Mouse (Mus musculus) olfactory bulb, adult 2 months (tissue): ENCODE measurements around the gene D1Ertd622e. TPM values are rescaled to one million over a fixed set of nuclear protein-coding genes. Genes with fewer than 3 reads are reported as not detected.

Experiments
- H3K27ac ChIP-seq: fragments of 200-500 bp; 2 replicates; pipeline ENCODE4 v1.5.1; 2012; ENCODE audit warnings: low read depth, low read length; ENCODE audit not compliant: insufficient read depth
- H3K4me1 ChIP-seq: fragments of 200-500 bp; 2 replicates; pipeline ENCODE4 v1.6.1; 2012; ENCODE audit warnings: low read length; ENCODE audit not compliant: control insufficient read depth, insufficient read depth
- H3K4me3 ChIP-seq: fragments of 200-500 bp; 2 replicates; pipeline ENCODE4 v1.5.1; 2012; ENCODE audit warnings: mild to moderate bottlenecking, low read depth, low read length, moderate library complexity; ENCODE audit not compliant: insufficient read depth
- CTCF ChIP-seq: fragments of 200-500 bp; IDR thresholded peaks from 2 replicates; pipeline ENCODE4 v1.5.1; 2012; ENCODE audit warnings: low read depth, mild to moderate bottlenecking, low read length, moderate library complexity; ENCODE audit not compliant: insufficient read depth
- POLR2A ChIP-seq: fragments of 200-500 bp; IDR thresholded peaks from 2 replicates; pipeline ENCODE4 v1.6.1; 2012; ENCODE audit warnings: mild to moderate bottlenecking, low read depth, low read length, moderate library complexity; ENCODE audit not compliant: insufficient read depth
- WGBS: fragments of 180-500 bp; shearing (Covaris S2); methylation state at CpG from one replicate; pipeline ENCODE4 v1.1.7; 2018; 5-methylcytosine and 5-hydroxymethylcytosine counted together
- polyA plus RNA-seq: library from polyadenylated mRNA; stranded (reverse); fragments of >200 nt; gene quantifications from 2 replicates; pipeline ENCODE4 v1.2.4, GENCODE M21; 2012; ENCODE audit warnings: low replicate concordance; ENCODE audit not compliant: missing spikeins, insufficient read depth, insufficient read length

D1Ertd622e gene
- polyA plus RNA-seq, 1 experiment: not detected

DNA sequence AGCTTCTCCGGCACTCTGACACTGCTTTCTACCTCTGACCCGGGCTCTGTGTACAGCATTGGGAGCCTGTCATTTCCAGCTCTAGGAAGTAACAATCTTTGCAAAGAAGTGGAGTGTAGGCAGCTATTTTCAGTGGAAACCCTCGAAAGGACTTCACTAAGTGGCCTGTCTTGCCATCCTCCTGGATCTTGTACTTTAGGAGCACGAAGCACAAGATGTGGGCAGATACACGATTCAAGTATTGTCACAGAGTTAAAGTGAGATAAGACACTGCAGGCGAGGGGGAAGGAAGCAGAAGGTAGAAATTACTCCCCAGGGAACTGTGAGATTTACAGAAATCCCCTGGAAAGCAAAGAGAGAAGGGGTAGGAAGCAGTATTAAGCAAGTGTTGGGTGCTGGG, 36.4 kb downstream of the D1Ertd622e start:
- peak overlapping the region; percentile 12 for H3K27ac ChIP-seq
- H3K4me1 ChIP-seq: peaks cover under 1% of the 10 kb centered on the region
- TF ChIP-seq POLR2A (no peak), CTCF (no peak)
- WGBS: 48% methylated on average over 6 of the region's 6 CpGs
- no peak overlapping the region for H3K4me3 ChIP-seq

DNA sequence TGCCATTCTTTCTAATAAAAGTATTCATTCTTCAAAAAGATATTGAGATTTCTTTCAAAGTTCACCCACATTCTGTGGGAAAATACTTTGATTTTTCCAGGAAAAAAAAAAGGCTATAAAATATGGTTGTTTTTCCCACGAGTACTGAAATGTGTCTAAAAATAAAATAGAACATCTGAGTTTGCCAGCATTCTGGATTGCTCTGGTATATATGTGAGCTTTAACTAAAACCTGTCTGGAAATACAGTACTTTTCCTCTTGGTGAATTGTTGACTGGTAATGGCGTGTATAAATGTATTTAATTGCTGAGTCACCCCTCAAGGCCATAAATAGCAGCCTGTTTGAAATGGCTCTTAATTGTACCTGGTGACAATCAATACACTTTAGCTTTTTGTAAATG, 37.5 kb downstream of the D1Ertd622e start:
- 0 out of 2 replicates have a peak overlapping the region, but pooled peaks have one; percentile 1 for H3K27ac ChIP-seq
- no peaks in the 10 kb centered on the region; the same call in 1 of the 2 replicates for H3K4me1 ChIP-seq
- WGBS: 31% methylated on average over 2 of the region's 2 CpGs
- no peak for TF ChIP-seq POLR2A
- no peak for TF ChIP-seq CTCF
- H3K4me3 ChIP-seq: no peak overlapping the region

DNA sequence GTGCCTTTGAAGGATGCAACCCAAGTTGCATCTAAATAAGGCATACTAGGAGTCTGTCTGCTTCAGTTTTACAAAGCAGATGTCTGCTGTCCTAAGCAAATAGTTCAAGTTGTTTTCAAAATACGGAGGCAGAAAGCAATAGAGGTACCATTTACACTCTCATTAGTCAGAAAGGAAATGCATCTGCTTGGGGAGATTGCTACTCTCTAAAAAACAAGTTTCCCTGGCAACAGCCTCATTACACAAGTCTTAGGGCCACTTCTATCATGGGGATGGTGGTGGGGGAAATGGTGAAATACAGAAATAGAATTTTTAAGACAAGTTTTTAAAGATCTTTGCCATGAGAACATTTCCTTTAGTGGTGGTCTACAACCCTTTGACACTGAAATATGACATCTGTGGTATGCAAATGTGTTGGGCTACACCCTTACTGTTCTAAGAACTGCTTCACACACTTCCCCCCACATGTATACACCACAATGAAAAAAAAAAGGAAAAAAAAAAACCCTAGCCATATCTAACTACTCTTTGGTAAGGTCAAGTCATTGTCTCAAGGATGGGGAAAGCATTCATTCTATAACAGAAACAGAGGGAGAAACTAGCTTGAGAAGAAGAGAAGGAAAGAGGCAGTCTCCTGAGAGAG, 38.5 kb downstream of the D1Ertd622e start:
- WGBS: 10% methylated on average over 1 of the region's 1 CpGs
- Histone ChIP-seq H3K27ac (peak overlapping the region; percentile 85), H3K4me1 (no peaks in the 10 kb centered on the region; the same call in 1 of the 2 replicates), H3K4me3 (no peak overlapping the region)
- TF ChIP-seq POLR2A (no peak), CTCF (no peak)

DNA sequence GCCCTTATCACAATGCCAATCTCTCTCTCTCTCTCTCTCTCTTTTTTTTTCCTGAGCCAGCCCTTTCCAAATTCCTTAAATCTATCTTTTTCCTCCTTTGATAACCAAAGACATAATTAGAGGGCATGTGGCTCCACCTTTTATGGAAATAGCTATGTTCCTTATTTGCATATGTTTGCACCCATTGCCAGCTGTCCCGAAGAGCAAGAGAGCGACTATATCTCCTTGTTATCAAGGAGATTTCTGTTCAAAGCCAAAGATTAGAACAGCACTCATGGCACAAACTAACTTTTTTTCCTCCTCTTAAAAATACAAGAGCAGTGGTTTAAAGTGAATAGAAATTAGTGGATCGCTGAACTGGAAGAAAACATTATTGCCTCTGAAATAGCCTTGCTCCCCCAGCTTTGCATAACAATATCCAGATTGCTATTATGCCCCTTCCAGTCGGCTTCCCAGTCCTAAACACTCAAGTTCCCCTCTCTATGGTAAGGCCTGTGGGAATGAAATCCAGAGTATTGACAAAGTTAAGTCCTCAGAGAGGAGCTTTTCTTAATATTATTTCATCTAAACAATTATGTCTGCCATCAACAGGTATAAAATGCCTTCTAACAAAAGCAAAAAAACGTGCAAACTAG, 39.2 kb downstream of the D1Ertd622e start:
- Histone ChIP-seq H3K4me3 (no peak overlapping the region), H3K4me1 (no peaks in the 10 kb centered on the region), H3K27ac (peak overlapping the region; percentile 37)
- TF ChIP-seq POLR2A: no peak
- TF ChIP-seq CTCF: no peak
- 21% methylated on average over 5 of the region's 5 CpGs for WGBS

DNA sequence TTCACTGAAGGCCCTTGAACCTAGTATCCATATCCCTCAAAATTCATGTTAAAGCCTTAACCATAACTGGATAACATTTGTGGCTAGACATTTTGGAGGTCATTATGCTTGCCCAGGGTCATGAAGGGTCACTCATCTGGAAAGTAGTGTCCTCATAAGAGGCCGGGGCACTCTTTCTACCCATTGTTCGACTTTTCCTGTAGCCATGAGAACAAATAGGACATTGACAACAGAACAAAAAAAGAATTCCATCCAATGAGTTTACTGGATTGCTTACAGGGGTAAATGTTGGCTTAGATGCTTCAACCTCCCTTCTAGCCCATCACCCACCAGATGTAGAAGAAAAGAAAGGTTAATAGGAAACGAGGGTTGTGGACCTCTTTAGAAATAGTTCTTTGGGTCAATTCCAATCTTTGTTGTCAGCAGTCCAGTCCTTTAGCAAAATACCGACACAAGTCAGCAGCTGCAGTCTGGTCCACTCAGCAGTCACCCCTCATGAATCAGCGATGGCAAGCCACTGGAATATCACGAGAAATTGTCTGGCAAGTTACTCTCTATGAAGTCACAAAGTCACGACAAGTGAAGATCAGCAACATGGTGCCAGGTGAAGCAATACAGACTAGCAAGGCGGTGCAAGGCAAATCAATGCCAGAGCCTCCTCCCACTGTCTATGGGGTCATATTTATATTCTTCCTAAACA, 42.1 kb downstream of the D1Ertd622e start:
- TF ChIP-seq POLR2A (no peak), CTCF (no peak)
- WGBS: 81% methylated on average over 8 of the region's 8 CpGs
- H3K4me3 ChIP-seq: no peak overlapping the region
- H3K27ac ChIP-seq: no peak overlapping the region
- peaks cover 6% of the 10 kb centered on the region for H3K4me1 ChIP-seq

DNA sequence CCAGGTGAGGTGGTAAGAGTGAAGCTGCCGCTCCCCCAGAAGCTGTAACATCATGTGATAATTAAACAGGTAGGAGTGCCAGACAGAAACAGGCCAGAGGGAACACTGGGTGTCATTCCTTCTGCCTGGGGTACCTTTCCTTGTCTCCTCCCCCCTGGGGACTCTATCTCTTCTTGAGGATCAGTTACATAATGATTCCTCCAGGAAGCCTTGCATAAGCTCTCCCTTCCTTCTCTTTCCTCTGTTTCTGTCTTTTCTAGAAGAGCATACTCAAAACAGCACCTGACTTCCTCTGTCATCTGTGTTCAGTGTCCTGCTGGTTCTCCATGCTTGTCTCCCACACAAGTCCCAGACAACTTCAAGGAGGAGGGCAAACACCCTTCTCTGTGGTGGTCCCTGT, 46.3 kb downstream of the D1Ertd622e start:
- 93% methylated on average over 1 of the region's 1 CpGs for WGBS
- Histone ChIP-seq H3K4me3 (no peak overlapping the region), H3K27ac (peak overlapping the region; percentile 0; the same call in 1 of the 2 replicates), H3K4me1 (peaks cover 8% of the 10 kb centered on the region)
- TF ChIP-seq POLR2A (no peak), CTCF (no peak)

DNA sequence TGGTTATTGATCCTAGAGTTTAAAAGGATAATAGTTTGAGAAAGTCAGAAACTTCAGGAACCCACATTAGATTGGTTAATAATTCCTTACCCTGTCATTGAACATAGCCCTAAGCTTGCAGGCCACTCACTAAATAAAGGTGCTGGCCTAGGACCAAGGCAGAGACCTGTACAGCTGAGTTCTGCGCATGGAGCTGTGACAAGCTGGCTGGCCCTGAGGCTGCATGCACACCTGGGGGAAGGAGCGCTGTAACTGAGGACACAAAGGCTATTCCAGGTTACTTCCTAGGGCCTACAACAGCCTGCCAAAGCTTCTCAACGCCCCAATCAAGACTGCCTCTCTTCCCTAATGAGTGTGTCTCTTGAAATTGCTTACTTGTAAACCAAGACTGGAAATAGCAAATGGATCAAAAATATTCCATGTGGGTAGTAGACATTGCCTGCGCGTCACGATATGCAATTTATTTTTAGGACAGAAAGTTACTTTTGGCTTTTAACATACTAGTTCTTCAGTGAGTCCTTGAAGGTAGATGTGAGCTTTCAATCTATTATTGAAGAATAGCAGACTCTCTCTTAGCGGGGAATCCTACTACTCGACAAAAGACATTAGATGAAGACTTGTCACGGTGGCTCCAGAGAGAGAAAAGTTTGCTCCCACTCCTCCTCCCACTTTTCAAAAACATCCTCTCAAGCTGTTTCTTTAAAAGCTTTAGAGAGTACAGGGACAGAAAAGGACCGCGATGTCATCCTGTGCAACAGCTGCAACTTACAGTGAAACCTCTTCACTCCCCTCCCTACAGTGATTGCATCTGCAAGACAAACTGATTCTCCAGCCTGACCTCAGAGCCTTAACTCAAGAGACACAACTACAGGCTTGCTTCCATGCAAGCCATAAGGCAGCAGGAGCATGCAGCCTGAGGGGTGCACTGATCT, 47.1 kb downstream of the D1Ertd622e start:
- Histone ChIP-seq H3K4me3 (no peak overlapping the region), H3K4me1 (peaks cover 8% of the 10 kb centered on the region), H3K27ac (peak overlapping the region; percentile 73; the same call in 1 of the 2 replicates)
- TF ChIP-seq CTCF: no peak
- no peak for TF ChIP-seq POLR2A
- 54% methylated on average over 11 of the region's 11 CpGs for WGBS

DNA sequence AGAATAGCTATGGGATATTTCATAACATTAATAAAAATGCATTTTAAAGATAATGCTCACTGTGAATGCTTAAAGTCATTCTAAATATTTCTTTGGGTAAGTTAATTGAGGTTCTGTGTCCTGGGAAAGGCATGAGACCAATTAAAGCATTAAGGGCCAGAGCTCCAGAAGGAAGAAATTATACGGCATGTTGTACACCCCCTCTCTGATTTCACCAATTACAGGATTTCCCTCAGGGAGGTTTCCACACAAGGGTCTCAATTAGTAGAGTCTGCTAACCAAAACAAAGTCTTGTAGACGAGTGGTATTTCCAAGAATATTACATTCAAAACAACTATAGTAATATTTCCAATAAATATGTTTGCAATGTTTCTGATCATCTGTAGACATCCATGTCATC, 50.1 kb downstream of the D1Ertd622e start:
- Histone ChIP-seq H3K4me1 (peaks cover 8% of the 10 kb centered on the region), H3K27ac (no peak overlapping the region), H3K4me3 (no peak overlapping the region)
- no peak for TF ChIP-seq CTCF
- no peak for TF ChIP-seq POLR2A
- 44% methylated on average over 2 of the region's 2 CpGs for WGBS
